Mouse (Mus musculus): Measurements from ENCODE around the gene Stat1.

Stat1 gene

DNA sequence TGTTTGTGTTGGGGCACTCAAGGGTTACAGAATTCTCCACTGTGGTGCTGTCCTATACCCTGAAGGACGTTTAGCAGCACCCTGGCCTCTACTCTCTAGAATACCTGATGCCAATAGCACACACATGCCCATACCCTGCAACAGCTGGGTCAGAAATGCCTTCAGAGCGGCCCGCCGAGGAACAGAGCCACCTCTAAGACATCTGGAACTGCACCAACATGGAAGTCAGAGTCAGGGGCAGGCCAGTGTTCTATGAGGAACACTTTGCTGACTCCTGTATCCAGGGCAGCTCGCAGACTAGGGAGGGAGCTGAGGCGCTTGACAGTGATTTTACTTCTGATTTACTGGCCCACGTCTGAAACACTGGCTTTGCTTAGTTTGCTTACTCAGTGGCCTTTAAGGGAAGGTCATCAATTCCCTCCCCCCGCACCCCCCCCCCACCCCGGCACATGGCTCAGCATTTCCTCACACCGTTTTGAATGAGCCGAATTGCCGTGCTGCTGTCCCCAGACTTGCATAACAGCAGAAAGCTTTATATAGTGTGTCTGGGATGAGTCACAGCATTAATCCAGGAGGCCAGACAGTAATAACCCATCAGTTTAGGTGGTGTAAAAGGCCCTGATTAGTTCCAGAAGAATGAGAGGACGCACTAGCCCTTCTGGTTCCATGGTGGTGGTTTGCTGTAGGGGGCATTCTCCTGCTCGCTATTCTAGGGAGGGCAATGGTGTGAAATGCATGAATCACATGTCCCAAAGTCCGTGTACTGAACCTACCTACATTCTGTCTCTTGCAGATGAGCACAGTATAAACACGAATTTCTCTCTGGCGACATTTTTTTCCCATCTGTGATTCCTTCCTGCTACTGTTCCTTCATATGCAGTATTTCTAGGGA, 39.5 kb downstream of the Stat1 start:
- no peak for ATAC-seq (ENCODE audit: insufficient number of reproducible peaks, low FRiP score, low TSS enrichment)

DNA sequence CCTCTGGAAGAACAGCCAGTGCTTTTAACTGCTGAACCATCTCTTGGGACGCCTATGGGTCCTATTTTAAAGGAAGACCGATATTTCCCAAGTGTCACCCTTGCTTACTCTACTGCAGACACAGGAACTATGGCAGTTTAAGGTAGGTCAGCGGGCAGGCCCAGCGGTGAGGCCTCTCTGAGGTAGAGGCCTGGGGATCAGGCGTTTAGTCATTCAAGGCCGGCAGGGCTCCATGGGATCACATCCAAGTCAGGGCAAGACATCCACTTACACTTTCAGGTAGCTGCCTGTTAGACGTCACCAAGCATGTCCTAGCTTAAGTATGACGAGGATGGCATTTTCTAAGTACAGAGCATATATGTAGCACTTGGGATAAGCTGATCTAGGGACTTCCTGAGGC, 41.9 kb downstream of the Stat1 start:
- no peak for ATAC-seq (ENCODE audit: insufficient number of reproducible peaks, low FRiP score, low TSS enrichment)

DNA sequence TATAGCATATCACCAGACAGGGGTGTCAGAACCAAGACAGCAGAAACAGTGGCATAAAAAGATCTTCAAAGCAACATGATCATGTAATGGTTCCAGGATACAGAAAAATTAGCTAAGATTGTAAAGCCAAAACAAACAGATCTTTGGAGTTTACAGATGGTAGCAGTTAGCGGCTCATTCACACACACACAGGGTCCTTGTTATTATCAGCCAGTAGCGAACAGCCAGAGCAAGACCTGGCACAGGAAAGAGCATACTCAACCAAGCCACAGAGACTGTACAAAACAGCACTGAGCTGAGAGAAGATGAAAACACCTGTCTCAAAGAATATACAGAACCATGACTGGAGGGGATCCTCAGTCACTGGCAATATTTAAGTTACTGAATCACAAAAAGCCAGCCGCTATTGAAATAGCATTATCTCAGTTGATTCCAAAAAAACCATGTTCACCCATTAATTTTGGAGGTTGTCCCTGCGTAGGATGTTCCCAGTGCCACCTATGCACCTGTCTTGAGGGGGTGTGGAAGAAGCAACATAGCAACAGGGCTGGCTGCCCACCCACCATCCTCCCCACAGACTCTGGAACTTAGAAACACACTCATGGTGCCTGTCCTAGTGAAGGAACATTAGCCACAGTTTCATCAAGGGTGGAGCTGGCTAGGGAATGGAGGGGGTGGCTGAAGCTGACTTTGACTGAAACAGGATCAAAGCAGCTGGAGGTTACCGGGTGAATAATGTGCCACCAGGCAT, 44.6 kb downstream of the Stat1 start:
- ATAC-seq (ENCODE audit: insufficient number of reproducible peaks, low FRiP score, low TSS enrichment), result no peak

DNA sequence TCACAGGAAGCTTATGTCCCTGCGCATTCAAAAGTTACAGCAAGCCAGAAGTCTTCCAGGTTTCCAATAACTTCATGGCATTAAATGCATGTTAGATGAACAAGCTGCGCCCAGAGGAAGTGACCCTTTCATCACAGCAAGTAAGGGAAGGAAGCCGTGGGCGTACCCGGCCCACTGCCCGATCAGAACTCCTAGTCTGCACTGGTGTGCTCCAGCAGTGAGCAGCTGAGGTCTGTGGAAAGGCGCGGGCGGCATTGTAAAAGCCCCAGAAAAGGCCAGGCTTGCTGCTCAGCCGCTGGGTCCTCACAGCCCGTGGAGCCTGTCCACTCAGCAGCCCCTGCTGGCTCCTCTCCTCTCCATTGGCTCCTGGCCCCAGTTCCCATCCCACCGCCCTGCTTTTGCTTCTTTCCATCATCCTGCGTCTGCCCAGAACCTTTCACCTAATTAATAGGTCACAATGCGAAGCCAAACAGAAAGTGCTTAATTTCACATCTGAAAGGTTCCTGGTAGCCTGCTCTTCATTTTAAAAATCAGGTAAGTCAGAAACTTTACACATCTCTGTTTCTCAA, 47.5 kb downstream of the Stat1 start:
- ATAC-seq (ENCODE audit: insufficient number of reproducible peaks, low FRiP score, low TSS enrichment), result no peak

DNA sequence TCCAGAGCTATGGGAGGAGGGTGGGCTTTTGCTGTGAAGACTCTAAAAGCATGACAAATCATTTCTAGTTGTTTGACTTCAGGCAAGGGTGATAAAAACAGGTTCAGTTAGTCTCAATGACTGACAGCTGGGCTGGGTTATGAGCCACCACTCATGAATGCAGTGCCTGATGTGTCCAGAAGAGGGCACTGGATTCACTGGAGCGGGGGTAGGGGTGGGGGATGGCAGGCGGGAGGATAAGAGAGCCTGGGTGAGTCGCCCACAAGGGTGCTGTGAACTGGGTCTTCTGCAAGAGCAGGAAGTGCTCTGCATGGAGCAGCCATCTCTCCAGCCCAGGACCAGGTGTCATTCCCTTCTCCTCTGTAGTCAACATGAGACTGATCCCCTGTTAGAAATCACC, 50.8 kb downstream of the Stat1 start:
- ATAC-seq (ENCODE audit: insufficient number of reproducible peaks, low FRiP score, low TSS enrichment), result 0 out of 2 replicates have a peak, but pooled peaks have one; percentile 27

DNA sequence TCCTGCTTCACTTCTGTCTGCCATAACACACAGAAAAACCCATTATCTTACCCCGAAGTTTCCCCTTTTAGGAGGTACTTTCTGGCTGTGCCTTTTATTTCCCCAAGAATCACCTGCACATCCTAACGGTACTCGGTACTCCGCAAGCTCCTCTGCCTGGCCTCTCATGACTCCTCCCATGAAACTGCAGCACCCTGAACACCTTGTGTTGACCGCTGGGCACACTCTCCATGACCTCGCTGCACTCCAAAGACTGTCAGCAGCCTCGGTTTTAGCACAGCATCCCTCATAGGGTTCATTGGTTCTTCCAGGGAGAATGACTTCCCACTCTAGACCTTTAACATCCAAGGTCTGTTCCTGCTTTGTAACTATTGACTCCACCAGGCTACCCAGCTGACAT, 51.5 kb downstream of the Stat1 start:
- no peak for ATAC-seq (ENCODE audit: insufficient number of reproducible peaks, low FRiP score, low TSS enrichment)

DNA sequence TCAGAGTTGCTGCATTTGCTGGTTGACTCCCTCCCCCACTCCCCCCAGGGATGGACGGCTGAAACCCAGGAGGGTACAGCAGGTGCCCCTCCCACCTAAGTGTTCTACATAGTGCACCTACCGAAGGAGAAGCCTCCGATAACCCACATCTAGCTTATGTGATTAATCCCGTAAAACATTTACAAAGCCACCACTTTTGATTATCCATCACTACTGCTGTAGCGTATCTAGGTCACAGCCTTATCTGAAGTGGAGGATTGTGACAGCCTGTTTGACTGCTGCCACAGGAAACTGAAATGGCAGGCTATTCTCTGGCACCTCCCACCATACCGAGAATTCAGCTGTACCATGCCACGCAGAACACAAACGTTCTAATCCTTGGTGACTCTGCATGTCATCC, 52.0 kb downstream of the Stat1 start:
- peak; percentile 34; the same call in 1 of the 2 replicates for ATAC-seq (ENCODE audit: insufficient number of reproducible peaks, low FRiP score, low TSS enrichment)

DNA sequence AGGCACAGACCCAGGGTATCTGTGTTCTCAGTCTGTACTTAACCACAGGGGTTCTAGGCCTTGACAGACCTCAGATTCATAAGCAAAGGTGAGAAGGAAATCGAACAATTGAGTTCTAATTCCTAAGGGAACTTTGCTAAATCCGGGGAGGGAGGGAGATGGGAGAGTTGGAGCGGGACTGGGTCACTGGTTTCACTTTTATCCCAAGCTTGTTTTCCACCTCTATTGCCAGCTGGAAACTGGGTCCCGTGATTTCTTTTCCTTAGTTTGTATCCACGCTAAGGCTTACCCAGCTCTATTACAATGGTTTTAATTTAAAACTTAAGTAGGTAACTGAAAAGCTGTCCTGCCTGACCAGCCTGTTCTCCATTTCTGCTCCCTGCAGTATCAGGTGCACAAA, 56.1 kb downstream of the Stat1 start:
- no peak for ATAC-seq (ENCODE audit: insufficient number of reproducible peaks, low FRiP score, low TSS enrichment)

DNA sequence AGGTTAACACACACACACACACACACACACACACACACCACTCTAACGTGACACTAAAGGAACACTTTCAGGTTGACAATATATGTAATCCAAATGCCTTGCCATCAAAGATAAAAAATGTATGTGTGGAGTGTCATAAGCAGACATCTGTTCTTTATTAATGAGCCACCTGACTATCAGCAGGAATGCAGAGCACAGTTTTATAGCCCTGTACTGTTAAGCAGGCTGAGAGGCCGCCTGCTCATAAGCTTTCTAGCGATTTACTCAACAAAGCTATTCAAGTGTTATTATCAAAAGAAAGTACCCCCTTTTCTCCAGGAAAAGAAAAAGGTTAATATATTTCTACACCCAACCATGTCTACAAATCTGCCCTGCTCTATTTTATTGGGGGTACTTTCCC, 56.7 kb downstream of the Stat1 start:
- ATAC-seq (ENCODE audit: insufficient number of reproducible peaks, low FRiP score, low TSS enrichment), result peak; percentile 43; the same call in 1 of the 2 replicates

DNA sequence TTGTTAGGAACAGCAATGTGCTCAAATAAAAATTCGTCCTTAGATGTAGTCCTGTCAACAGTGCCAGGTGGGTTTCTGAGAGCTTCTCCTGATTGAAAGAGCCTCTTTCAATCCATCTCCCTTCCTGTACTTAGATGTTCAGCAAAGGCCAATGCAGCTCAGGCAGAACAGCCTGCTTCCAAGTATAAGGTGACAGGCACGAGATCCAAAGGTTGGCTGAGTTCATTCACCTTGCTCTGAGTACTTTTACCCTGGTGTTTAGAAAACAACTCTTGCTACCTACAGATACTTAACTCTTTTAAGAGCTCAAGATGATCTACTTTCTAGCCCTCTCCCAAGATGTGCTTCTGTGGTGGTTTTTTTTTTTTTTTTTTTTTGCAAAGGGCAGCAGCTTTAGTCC, 57.8 kb downstream of the Stat1 start:
- no peak for ATAC-seq (ENCODE audit: insufficient number of reproducible peaks, low FRiP score, low TSS enrichment)

DNA sequence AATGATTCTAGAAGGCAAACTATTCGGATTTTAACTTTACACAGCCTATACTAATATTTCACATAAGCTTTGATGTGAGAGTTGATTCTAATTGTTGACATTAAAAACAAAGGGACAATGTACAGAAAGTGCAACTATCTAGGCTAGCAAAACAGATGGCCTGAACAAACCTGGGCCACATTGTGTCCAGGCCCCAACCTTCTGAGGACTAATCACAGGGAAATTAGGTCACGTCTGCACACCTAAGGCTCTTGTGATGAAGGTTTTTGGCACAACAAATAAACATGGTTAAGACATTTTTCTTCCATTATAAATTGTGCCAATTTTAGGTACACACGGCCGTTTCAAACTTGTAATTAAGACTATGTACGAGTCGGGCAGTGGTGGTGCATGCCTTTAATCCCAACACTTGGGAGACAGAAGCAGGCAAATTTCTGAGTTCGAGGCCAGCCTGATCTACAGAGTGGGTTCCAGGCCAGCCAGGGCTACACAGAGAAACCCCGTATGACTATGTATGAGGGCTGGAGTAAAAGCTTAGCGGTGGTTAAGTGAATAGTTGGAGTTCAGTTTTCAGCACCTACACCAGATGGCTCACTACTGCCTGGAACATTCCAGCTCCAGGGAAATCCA, 60.8 kb downstream of the Stat1 start:
- ATAC-seq (ENCODE audit: insufficient number of reproducible peaks, low FRiP score, low TSS enrichment), result peak; percentile 87

DNA sequence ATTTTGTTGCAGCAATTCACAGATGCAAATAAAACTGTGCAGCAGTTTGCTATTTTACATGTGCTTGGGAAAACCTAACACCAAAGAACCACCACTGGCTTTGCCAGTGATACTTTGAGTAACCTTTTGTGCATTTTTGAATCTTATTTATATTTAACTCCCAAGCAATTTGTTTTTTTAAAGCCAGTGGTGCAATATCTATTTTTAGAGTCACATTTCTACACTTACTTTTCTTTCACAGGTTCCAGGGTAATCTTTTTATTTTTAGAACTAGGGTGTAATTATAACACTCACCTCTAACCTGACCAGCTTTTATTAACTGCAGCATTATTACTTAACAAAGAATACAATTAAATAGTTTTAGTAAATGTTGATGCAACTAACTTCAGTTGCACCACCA, 62.8 kb downstream of the Stat1 start:
- no peak for ATAC-seq (ENCODE audit: insufficient number of reproducible peaks, low FRiP score, low TSS enrichment)

DNA sequence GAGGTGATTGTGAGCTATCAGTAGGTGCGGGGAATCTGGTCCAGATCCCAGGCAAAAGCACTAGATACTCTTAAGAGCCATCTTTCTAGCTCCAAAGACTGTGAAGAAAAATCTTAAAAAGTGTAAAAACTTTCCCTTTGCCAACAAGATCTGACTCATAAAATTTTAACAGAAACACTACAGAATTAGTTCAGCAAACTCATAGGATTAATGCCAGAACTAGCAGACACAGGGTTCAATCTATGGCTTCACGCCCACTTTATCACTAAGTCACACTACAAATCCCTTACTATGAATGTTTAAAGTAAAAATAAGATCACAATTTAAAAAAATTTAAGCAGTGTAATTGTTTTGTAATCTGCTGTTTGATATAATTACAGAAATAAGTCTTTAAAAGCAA, 63.8 kb downstream of the Stat1 start:
- no peak for ATAC-seq (ENCODE audit: insufficient number of reproducible peaks, low FRiP score, low TSS enrichment)
